Mouse (Mus musculus): ENCODE results near the gene Clip4.

- no peak for TF ChIP-seq CTCF (IDR thresholded peaks at IDR 0.05; ENCODE audit: low read depth)
- TF ChIP-seq EP300 (IDR thresholded peaks at IDR 0.05; ENCODE audit: low read depth) = no peak
Measured at GRCm38 (mm10) chr17:71749616-71750168, 18.6 kb upstream of the Clip4 start.

Measured in liver, embryonic 14.5 days (tissue).